21 mouse cellular contexts compared by ENCODE assay signal in genomic region chr6:113517434-113518080, GRCm38 (mm10). TPM values are rescaled to one million over a fixed set of nuclear protein-coding genes. Genes with fewer than 3 reads are reported as not detected.
A peak's percentile ranks its signal among the peaks of the same experiment; 100 is the strongest.
DNase-seq lines count a peak whose midpoint lies in the region; ATAC-seq lines count a peak whose summit lies in the region.
"Had no signal": no experiment of that assay in that cellular context is flagged by ENCODE, and none has a peak within 500 bp of the region (broad histone marks: within the 10 kb centered on the region; RNA-seq: fewer than 3 reads in every experiment).

No protein-coding gene starts in this region.

- H3K4me2 ChIP-seq in liver, embryonic 16.5 days (ENCODE audit: low read depth, low read length): no peak overlapping the region
- no peak overlapping the region for H3K4me2 ChIP-seq in forebrain, embryonic 15.5 days (replicated peaks)
- H3K4me2 ChIP-seq: hindbrain, embryonic 15.5 days; liver, embryonic 15.5 days; midbrain, embryonic 11.5 days; neural tube, embryonic 15.5 days had no signal

- peak; percentile 21; the same call in 1 of the 2 replicates for ATAC-seq in liver, embryonic 16.5 days (ENCODE audit: low read depth)
- peak; percentile 91 to 92 for ATAC-seq in hematopoietic stem cell, adult 5-6 weeks (replicated peaks in 1 of 2; ENCODE audit: insufficient read depth in 1 of 2, low FRiP score in 2 of 2, low TSS enrichment in 1 of 2, low read depth in 1 of 2, poor library complexity in 2 of 2, severe bottlenecking in 2 of 2)
- ATAC-seq in forebrain, embryonic 15.5 days (replicated peaks): no peak
- ATAC-seq: intestine, embryonic 16.5 days had no signal

- no peaks in the 10 kb centered on the region for H3K9me3 ChIP-seq in liver, embryonic 16.5 days (replicated peaks; ENCODE audit: control insufficient read depth, low read length)
- no peaks in the 10 kb centered on the region for H3K9me3 ChIP-seq in forebrain, embryonic 15.5 days
- H3K9me3 ChIP-seq: hindbrain, embryonic 15.5 days; liver, embryonic 15.5 days; neural tube, embryonic 15.5 days had no signal

- H3K36me3 ChIP-seq in liver, embryonic 16.5 days (ENCODE audit: control insufficient read depth, insufficient read depth): peaks cover 60% of the 10 kb centered on the region
- H3K36me3 ChIP-seq in splenic B cell, adult 2 months (ENCODE audit: control insufficient read depth, insufficient read depth, low read length, poor library complexity, severe bottlenecking): peaks cover 9% of the 10 kb centered on the region
- H3K36me3 ChIP-seq in forebrain, embryonic 15.5 days: peaks cover 95% of the 10 kb centered on the region

- no peak overlapping the region for H3K4me3 ChIP-seq in liver, embryonic 16.5 days (ENCODE audit: low read depth, low read length)
- no peak overlapping the region for H3K4me3 ChIP-seq in forebrain, embryonic 15.5 days
- H3K4me3 ChIP-seq: heart, adult 2 months; hindbrain, embryonic 15.5 days; liver, embryonic 15.5 days; neural tube, embryonic 15.5 days had no signal

- H3K27ac ChIP-seq in liver, embryonic 16.5 days (ENCODE audit: low read length): no peak overlapping the region
- no peak overlapping the region for H3K27ac ChIP-seq in forebrain, embryonic 15.5 days (replicated peaks)
- H3K27ac ChIP-seq: heart, adult 2 months; hindbrain, embryonic 15.5 days; kidney, postnatal 0 days; liver, embryonic 15.5 days; neural tube, embryonic 15.5 days; stomach, postnatal 0 days had no signal

- no peak for DNase-seq in liver
- peak; percentile 46 for DNase-seq in splenic B cell, adult 2 months (ENCODE audit: low read depth, low spot score)
- DNase-seq in thymus, postnatal 4 days: peak; percentile 42
- no peak for DNase-seq in cerebellum, adult 11 months
- DNase-seq: cerebellum, postnatal 14 days; heart, adult 2 months; layer of hippocampus, adult 9-11 months; lung, postnatal 14 days; right cerebral cortex, adult 18-20 months had no signal

- no peaks in the 10 kb centered on the region for H3K4me1 ChIP-seq in liver, embryonic 16.5 days (ENCODE audit: control insufficient read depth, low read depth, low read length)
- H3K4me1 ChIP-seq in forebrain, embryonic 15.5 days: no peaks in the 10 kb centered on the region
- H3K4me1 ChIP-seq: hindbrain, embryonic 15.5 days; liver, embryonic 15.5 days; neural tube, embryonic 15.5 days had no signal

- 39% methylated on average over 8 of the region's 8 CpGs for WGBS in liver, embryonic 16.5 days (ENCODE audit: insufficient replicate concordance)
- WGBS in forebrain, embryonic 15.5 days: 92% methylated on average over 8 of the region's 8 CpGs

- H3K27me3 ChIP-seq in liver, embryonic 16.5 days (ENCODE audit: control insufficient read depth, insufficient read depth, low read depth, low read length): no peaks in the 10 kb centered on the region
- H3K27me3 ChIP-seq in splenic B cell, adult 2 months (ENCODE audit: control insufficient read depth, insufficient read depth, low read length, poor library complexity, severe bottlenecking): no peaks in the 10 kb centered on the region
- H3K27me3 ChIP-seq in forebrain, embryonic 15.5 days: no peaks in the 10 kb centered on the region
- H3K27me3 ChIP-seq: hindbrain, embryonic 15.5 days; liver, embryonic 15.5 days; neural tube, embryonic 15.5 days had no signal

- H3K9ac ChIP-seq in liver, embryonic 16.5 days (ENCODE audit: low read depth, low read length): no peak overlapping the region
- H3K9ac ChIP-seq in forebrain, embryonic 15.5 days (replicated peaks): no peak overlapping the region
- H3K9ac ChIP-seq: hindbrain, embryonic 15.5 days; liver, embryonic 15.5 days; neural tube, embryonic 15.5 days had no signal

RNA-seq across cellular contexts. Expression of gene Emc3, which starts 13.9 kb away (rescaled TPM):
- polyA plus RNA-seq in liver, embryonic 16.5 days (2015; fragmentation: Nextera tagmentation; extraction: Ambion mirVana): 40.6 and 42.0 TPM in 2 replicates
- total RNA-seq in hematopoietic stem cell, adult 5-6 weeks (2017): 31.2 and 37.1 TPM in 2 replicates
- 94.9 and 103 TPM in 2 replicates for polyA plus RNA-seq in forebrain, embryonic 15.5 days (2015; fragmentation: Nextera tagmentation; extraction: Ambion mirVana)

RNA-seq across cellular contexts. Expression of gene Fancd2, which starts 13.9 kb away (rescaled TPM):
- polyA plus RNA-seq in liver, embryonic 16.5 days (2015; fragmentation: Nextera tagmentation; extraction: Ambion mirVana): 6.8 and 7.3 TPM in 2 replicates
- total RNA-seq in hematopoietic stem cell, adult 5-6 weeks (2017): 22.0 and 25.4 TPM in 2 replicates
- 6.5 and 6.7 TPM in 2 replicates for polyA plus RNA-seq in forebrain, embryonic 15.5 days (2015; fragmentation: Nextera tagmentation; extraction: Ambion mirVana)

RNA-seq across cellular contexts. Expression of gene Prrt3, which starts 15.8 kb away (rescaled TPM):
- polyA plus RNA-seq in liver, embryonic 16.5 days (2015; fragmentation: Nextera tagmentation; extraction: Ambion mirVana): 0.05 TPM in 1 of 2 replicates, not detected in the other
- not detected in 2 replicates for total RNA-seq in hematopoietic stem cell, adult 5-6 weeks (2017)
- polyA plus RNA-seq in forebrain, embryonic 15.5 days (2015; fragmentation: Nextera tagmentation; extraction: Ambion mirVana): 5.1 and 6.0 TPM in 2 replicates
- total RNA-seq: gastrocnemius, adult 8-10 months; heart, adult 2 months; heart, postnatal 25 days had no signal
- polyA plus RNA-seq: heart, adult 2 months had no signal

RNA-seq across cellular contexts. Expression of gene Creld1, which starts 34.5 kb away (rescaled TPM):
- 6.9 and 7.3 TPM in 2 replicates for polyA plus RNA-seq in liver, embryonic 16.5 days (2015; fragmentation: Nextera tagmentation; extraction: Ambion mirVana)
- 7.4 and 8.3 TPM in 2 replicates for total RNA-seq in hematopoietic stem cell, adult 5-6 weeks (2017)
- 63.8 and 66.7 TPM in 2 replicates for polyA plus RNA-seq in forebrain, embryonic 15.5 days (2015; fragmentation: Nextera tagmentation; extraction: Ambion mirVana)

RNA-seq across cellular contexts. Expression of gene Il17rc, which starts 46.3 kb away (rescaled TPM):
- 9.5 and 11.9 TPM in 2 replicates for polyA plus RNA-seq in liver, embryonic 16.5 days (2015; fragmentation: Nextera tagmentation; extraction: Ambion mirVana)
- total RNA-seq in hematopoietic stem cell, adult 5-6 weeks (2017): 0.65 and 1.4 TPM in 2 replicates
- polyA plus RNA-seq in forebrain, embryonic 15.5 days (2015; fragmentation: Nextera tagmentation; extraction: Ambion mirVana): 1.6 and 2.4 TPM in 2 replicates

Comparison
In these comparisons a context has a peak if more than half of its experiments do, and no peak if none do; other contexts are left out.
1. DNase-seq: peak in splenic B cell, adult 2 months (single experiment) and thymus, postnatal 4 days (single experiment); none in liver (single experiment) and cerebellum, adult 11 months (single experiment).